Mouse (Mus musculus) right cerebral cortex, adult 2 months (tissue): ENCODE data around the gene Yod1.

Experiments used
- DNase-seq, 2 experiments: peaks; one replicate each; pipeline ENCODE4 v3.0.0; 2021 to 2022; ENCODE audit warnings: low spot score in 2 of 2

The Yod1 gene

GRCm38 (mm10) chr1:130769925-130770324 is 52.8 kb downstream of the Yod1 start:
- DNase-seq: peak in 1 of 2 experiments; percentile 4

GRCm38 (mm10) chr1:130770487-130770886 is 53.4 kb downstream of the Yod1 start:
- no peak for DNase-seq

- no peak for DNase-seq
These were observed 53.9 kb downstream of the Yod1 start for GRCm38 (mm10) chr1:130770981-130771494.
